Mouse (Mus musculus): Measurements from ENCODE around the gene Ufd1.

GRCm38 (mm10) chr16:18809001-18809400, 2.6 kb upstream of the Ufd1 start:
- no peak for TF ChIP-seq GATA1 (IDR thresholded peaks at IDR 0.05; ENCODE audit: borderline replicate concordance, low read length)
- no peak for TF ChIP-seq FLI1 (IDR thresholded peaks at IDR 0.05; ENCODE audit: low read length)

Data from megakaryocyte, embryonic 14.5 days (primary cell).